Mouse (Mus musculus) lung, embryonic 15.5 days (tissue): Measurements from ENCODE around the gene Gm10226. TPM values are rescaled to one million over a fixed set of nuclear protein-coding genes. Genes with fewer than 3 reads are reported as not detected.
"Not testable (repeated sequence)": the region's sequence is repeated elsewhere in the genome, so short reads cannot be mapped to it uniquely, and the experiment has no call there.

ENCODE experiments used
- ATAC-seq: fragments of 200-750 bp; cut with Nextera tagmentation; 2 replicates; pipeline ENCODE4 v1.8.0; 2017; ENCODE audit warnings: moderate number of reproducible peaks, borderline replicate concordance; ENCODE audit not compliant: low FRiP score, low TSS enrichment; ENCODE audit errors: extremely low read depth
- H3K27ac ChIP-seq: fragments of 300-500 bp; sonication (generic); 2 replicates; pipeline ENCODE4 v1.5.1; 2015; ENCODE audit warnings: moderate library complexity, mild to moderate bottlenecking, inconsistent platforms
- H3K27me3 ChIP-seq: fragments of 300-500 bp; sonication (generic); 2 replicates; pipeline ENCODE4 v1.6.1; 2015; ENCODE audit warnings: inconsistent platforms
- H3K36me3 ChIP-seq: fragments of 300-500 bp; sonication (generic); 2 replicates; pipeline ENCODE4 v1.6.1; 2015; ENCODE audit warnings: inconsistent platforms
- H3K4me1 ChIP-seq: fragments of 300-500 bp; sonication (generic); 2 replicates; pipeline ENCODE4 v1.6.1; 2015; ENCODE audit warnings: inconsistent platforms
- H3K4me2 ChIP-seq: fragments of 300-500 bp; sonication (generic); 2 replicates; pipeline ENCODE4 v1.6.1; 2015; ENCODE audit warnings: inconsistent platforms, mild to moderate bottlenecking, moderate library complexity
- H3K4me3 ChIP-seq: fragments of 300-500 bp; sonication (generic); 2 replicates; pipeline ENCODE4 v1.5.1; 2015; ENCODE audit warnings: mild to moderate bottlenecking, inconsistent platforms
- H3K9ac ChIP-seq: fragments of 300-500 bp; sonication (generic); 2 replicates; pipeline ENCODE4 v1.6.1; 2015; ENCODE audit warnings: inconsistent platforms
- H3K9me3 ChIP-seq: fragments of 300-500 bp; sonication (generic); 2 replicates; pipeline ENCODE4 v1.6.1; 2016; ENCODE audit warnings: inconsistent platforms
- WGBS: fragments of 180-500 bp; shearing (Covaris S2); methylation state at CpG from one replicate; pipeline ENCODE4 v1.1.7; 2015; 5-methylcytosine and 5-hydroxymethylcytosine counted together
- polyA plus RNA-seq: library from polyadenylated mRNA; unstranded; fragments of >200 nt; fragmentation: Nextera tagmentation; extraction: Ambion mirVana; gene quantifications from 2 replicates; pipeline ENCODE4 v1.2.1, GENCODE M21; 2015

Gene Gm10226
- polyA plus RNA-seq, result 6.3 and 7.0 TPM in 2 replicates

GRCm38 (mm10) chr17:21691560-21691959 is at the start of gene Gm10226:
Gm10226 (plus strand) TSS chr17:21691860.
- Histone ChIP-seq H3K4me1 (no peaks in the 10 kb centered on the region), H3K36me3 (peaks cover 2% of the 10 kb centered on the region; the same call in 1 of the 2 replicates), H3K9me3 (no peaks in the 10 kb centered on the region), H3K4me3 (no peak within 1 kb of the TSS), H3K4me2 (no peak within 1 kb of the TSS), H3K27me3 (no peaks in the 10 kb centered on the region), H3K27ac (no peak within 1 kb of the TSS), H3K9ac (no peak within 1 kb of the TSS)
- WGBS, result 84% methylated on average over 3 of the region's 3 CpGs
- no peak for ATAC-seq

GRCm38 (mm10) chr17:21648791-21649190 is 42.9 kb upstream of the Gm10226 start:
- Histone ChIP-seq H3K4me1 (no peaks in the 10 kb centered on the region), H3K4me3 (no peak overlapping the region), H3K36me3 (no peaks in the 10 kb centered on the region), H3K4me2 (no peak overlapping the region), H3K9ac (no peak overlapping the region), H3K27me3 (no peaks in the 10 kb centered on the region), H3K27ac (no peak overlapping the region), H3K9me3 (no peaks in the 10 kb centered on the region)
- ATAC-seq, result no peak
- WGBS, result 34% methylated on average over 3 of the region's 3 CpGs

GRCm38 (mm10) chr17:21649936-21650335 is 41.7 kb upstream of the Gm10226 start:
- ATAC-seq, result peak; percentile 27; the same call in 1 of the 2 replicates
- H3K9ac ChIP-seq, result no peak overlapping the region
- peak overlapping the region; percentile 70 for H3K27ac ChIP-seq
- no peaks in the 10 kb centered on the region for H3K4me1 ChIP-seq
- H3K9me3 ChIP-seq, result no peaks in the 10 kb centered on the region
- peak overlapping the region; percentile 53 for H3K4me2 ChIP-seq
- no peaks in the 10 kb centered on the region for H3K27me3 ChIP-seq
- H3K4me3 ChIP-seq, result peak overlapping the region; percentile 48
- 29% methylated on average over 2 of the region's 2 CpGs for WGBS
- no peaks in the 10 kb centered on the region for H3K36me3 ChIP-seq

- not testable (repeated sequence) for H3K27me3 ChIP-seq, H3K9me3 ChIP-seq, H3K9ac ChIP-seq, H3K4me1 ChIP-seq, H3K36me3 ChIP-seq
- Histone ChIP-seq H3K4me3 (peak within 1 kb of the TSS; percentile 48), H3K4me2 (peak within 1 kb of the TSS; percentile 53), H3K27ac (peak within 1 kb of the TSS; percentile 70)
- under 1% methylated on average over 17 of the region's 17 CpGs for WGBS
- ATAC-seq, result peak; percentile 100
These were observed 41.2 kb upstream of the Gm10226 start, which contains the start of gene Zfp983 for GRCm38 (mm10) chr17:21650364-21650907. Zfp983 (plus strand) TSS chr17:21650624.

- WGBS, result 5% methylated on average over 1 of the region's 1 CpGs
- not testable (repeated sequence) for ATAC-seq, H3K36me3 ChIP-seq
These were observed 12.8 kb upstream of the Gm10226 start for GRCm38 (mm10) chr17:21678826-21679225.

GRCm38 (mm10) chr17:21679273-21680018 is 12.2 kb upstream of the Gm10226 start:
- peak overlapping the region; percentile 62 for H3K4me2 ChIP-seq
- no peaks in the 10 kb centered on the region for H3K27me3 ChIP-seq
- peak overlapping the region; percentile 71 for H3K27ac ChIP-seq
- WGBS, result 2% methylated on average over 9 of the region's 9 CpGs
- H3K9ac ChIP-seq, result peak overlapping the region; percentile 22
- no peaks in the 10 kb centered on the region for H3K4me1 ChIP-seq
- H3K36me3 ChIP-seq, result no peaks in the 10 kb centered on the region
- peak overlapping the region; percentile 50 for H3K4me3 ChIP-seq
- no peaks in the 10 kb centered on the region for H3K9me3 ChIP-seq
- peak; percentile 100 for ATAC-seq

More at GRCm38 (mm10) chr17:21678826-21679225, 12.8 kb upstream of the Gm10226 start:
- H3K27me3 ChIP-seq, H3K27ac ChIP-seq, H3K9ac ChIP-seq, H3K9me3 ChIP-seq, H3K4me2 ChIP-seq, H3K4me3 ChIP-seq, H3K4me1 ChIP-seq: not testable (repeated sequence)

GRCm38 (mm10) chr17:21680019-21680376 is 11.7 kb upstream of the Gm10226 start:
- H3K9me3 ChIP-seq, H3K36me3 ChIP-seq, H3K4me1 ChIP-seq, H3K27me3 ChIP-seq: not testable (repeated sequence)
- peak overlapping the region; percentile 62 for H3K4me2 ChIP-seq
- ATAC-seq, result peak; percentile 90
- peak overlapping the region; percentile 71 for H3K27ac ChIP-seq
- H3K9ac ChIP-seq, result peak overlapping the region; percentile 22; the same call in 1 of the 2 replicates
- H3K4me3 ChIP-seq, result peak overlapping the region; percentile 50
- WGBS, result 0% methylated on average over 10 of the region's 10 CpGs

GRCm38 (mm10) chr17:21693342-21693741 is 1.7 kb downstream of the Gm10226 start:
- no peak overlapping the region for H3K4me2 ChIP-seq
- H3K36me3 ChIP-seq, result peaks cover 2% of the 10 kb centered on the region; the same call in 1 of the 2 replicates
- ATAC-seq, result no peak
- no peak overlapping the region for H3K9ac ChIP-seq
- 75% methylated on average over 3 of the region's 3 CpGs for WGBS
- H3K27me3 ChIP-seq, result no peaks in the 10 kb centered on the region
- H3K4me1 ChIP-seq, result no peaks in the 10 kb centered on the region
- no peak overlapping the region for H3K27ac ChIP-seq
- no peaks in the 10 kb centered on the region for H3K9me3 ChIP-seq
- no peak overlapping the region for H3K4me3 ChIP-seq

GRCm38 (mm10) chr17:21696073-21696472 is 4.4 kb downstream of the Gm10226 start:
- Histone ChIP-seq H3K27me3 (no peaks in the 10 kb centered on the region), H3K36me3 (no peaks in the 10 kb centered on the region), H3K9ac (no peak overlapping the region), H3K4me1 (no peaks in the 10 kb centered on the region), H3K27ac (no peak overlapping the region), H3K9me3 (no peaks in the 10 kb centered on the region), H3K4me2 (no peak overlapping the region), H3K4me3 (no peak overlapping the region)
- ATAC-seq, result no peak

- Histone ChIP-seq H3K4me2 (no peak overlapping the region), H3K4me1 (no peaks in the 10 kb centered on the region), H3K27ac (no peak overlapping the region), H3K4me3 (no peak overlapping the region), H3K36me3 (no peaks in the 10 kb centered on the region), H3K9ac (no peak overlapping the region), H3K9me3 (no peaks in the 10 kb centered on the region), H3K27me3 (no peaks in the 10 kb centered on the region)
- 36% methylated on average over 5 of the region's 5 CpGs for WGBS
- ATAC-seq, result no peak
These were observed 10.9 kb downstream of the Gm10226 start for GRCm38 (mm10) chr17:21702281-21703240.

GRCm38 (mm10) chr17:21703414-21703813 is 11.8 kb downstream of the Gm10226 start:
- ATAC-seq, result no peak
- Histone ChIP-seq H3K27ac (no peak overlapping the region), H3K27me3 (no peaks in the 10 kb centered on the region), H3K9ac (no peak overlapping the region), H3K4me2 (no peak overlapping the region), H3K4me3 (no peak overlapping the region), H3K36me3 (no peaks in the 10 kb centered on the region), H3K4me1 (0 out of 2 replicates have a peak, but pooled peaks cover 2% of the 10 kb centered on the region), H3K9me3 (no peaks in the 10 kb centered on the region)
- 84% methylated on average over 1 of the region's 1 CpGs for WGBS
